Mouse (Mus musculus): ENCODE measurements around the gene Rprd2.

- TF ChIP-seq FLI1 (IDR thresholded peaks at IDR 0.05; ENCODE audit: low read length) (no peak), GATA1 (IDR thresholded peaks at IDR 0.05; ENCODE audit: borderline replicate concordance, low read length) (no peak)
Measured at GRCm38 (mm10) chr3:95731802-95732201, 86.9 kb downstream of the Rprd2 start.
